Mouse (Mus musculus): Measurements from ENCODE around the gene Atxn3. TPM values are rescaled to one million over a fixed set of nuclear protein-coding genes. Genes with fewer than 3 reads are reported as not detected.

The Atxn3 gene
- polyA plus RNA-seq, 1 experiment from 2014 or later: 14.0 TPM

DNA sequence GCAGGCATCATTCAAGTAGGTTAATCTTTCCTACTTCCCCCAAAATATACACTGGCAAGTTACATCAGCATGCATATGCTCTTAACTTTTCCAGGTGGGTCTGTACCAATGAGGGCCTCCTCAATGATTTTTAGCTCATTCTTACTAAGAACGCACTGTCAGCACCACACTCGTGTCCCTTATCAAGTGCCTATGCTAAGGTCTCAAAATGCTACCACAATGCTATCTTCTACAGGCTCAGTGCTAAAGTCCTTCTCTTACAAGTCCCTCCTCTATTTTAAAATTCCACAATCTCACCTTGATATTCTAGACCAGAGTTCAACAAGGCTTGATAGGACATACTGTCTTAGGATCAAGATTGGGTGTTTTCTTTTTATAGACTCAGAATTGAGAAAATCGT, 53.9 kb downstream of the Atxn3 start:
- Histone ChIP-seq H3K27me3 (ENCODE audit: poor library complexity, severe bottlenecking) (no peaks in the 10 kb centered on the region), H3K27ac (no peak overlapping the region), H3K4me3 (no peak overlapping the region), H3K9me3 (no peaks in the 10 kb centered on the region), H3K4me1 (no peaks in the 10 kb centered on the region), H3K36me3 (replicated peaks) (peaks cover 60% of the 10 kb centered on the region)
- WGBS: 93% methylated on average over 3 of the region's 3 CpGs
- no peak for DNase-seq (ENCODE audit: extremely low spot score, low spot score)

DNA sequence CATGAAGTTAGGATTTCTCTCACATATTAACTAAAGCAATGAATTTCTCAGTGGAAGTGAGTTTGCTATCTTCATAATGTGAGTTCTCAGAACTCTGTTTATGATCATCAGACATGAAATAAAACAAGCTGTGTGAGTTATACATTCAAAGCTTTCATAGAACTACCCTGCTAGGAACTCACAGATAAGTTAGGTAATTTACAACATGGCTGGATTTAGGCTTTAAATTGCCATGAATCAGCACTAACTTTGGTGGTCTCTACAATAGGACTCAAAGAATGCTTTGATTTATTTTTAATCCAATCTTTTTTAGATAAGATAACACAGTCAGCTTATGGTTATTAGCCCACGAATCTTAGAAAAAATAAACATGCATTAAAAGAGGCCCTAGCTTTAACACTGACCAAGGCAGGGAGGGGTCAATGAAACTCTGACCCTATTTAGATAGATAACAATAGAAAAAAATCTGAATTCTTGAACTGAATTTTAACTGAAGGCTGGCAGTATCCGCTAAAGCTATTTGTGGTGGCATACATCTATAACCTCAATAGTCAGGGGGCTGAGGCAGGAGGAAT, 58.3 kb downstream of the Atxn3 start:
- H3K9me3 ChIP-seq: no peaks in the 10 kb centered on the region
- WGBS: 91% methylated on average over 2 of the region's 2 CpGs
- H3K36me3 ChIP-seq (replicated peaks): peaks cover 40% of the 10 kb centered on the region
- H3K27me3 ChIP-seq (ENCODE audit: poor library complexity, severe bottlenecking): no peaks in the 10 kb centered on the region
- no peak overlapping the region for H3K4me3 ChIP-seq
- no peak for DNase-seq (ENCODE audit: extremely low spot score, low spot score)
- no peaks in the 10 kb centered on the region for H3K4me1 ChIP-seq
- no peak overlapping the region for H3K27ac ChIP-seq

DNA sequence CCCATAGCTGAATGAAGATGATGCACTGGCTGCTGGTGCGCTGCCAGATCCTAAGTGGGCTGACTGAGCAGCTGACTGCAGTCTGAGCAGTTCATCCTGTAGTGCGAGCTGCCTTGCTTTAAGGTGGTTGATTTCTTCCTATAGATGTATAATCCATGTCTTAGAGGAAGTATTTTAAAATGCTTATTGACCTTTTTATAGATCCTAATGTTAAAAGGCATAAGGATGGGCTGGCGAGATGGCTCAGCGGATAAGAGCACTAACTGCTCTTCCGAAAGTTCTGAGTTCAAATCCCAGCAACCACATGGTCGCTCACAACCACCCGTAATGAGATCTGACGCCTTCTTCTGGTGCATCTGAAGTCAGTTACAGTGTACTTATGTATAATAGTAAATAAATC, 59.1 kb downstream of the Atxn3 start:
- no peaks in the 10 kb centered on the region for H3K4me1 ChIP-seq
- 97% methylated on average over 8 of the region's 8 CpGs for WGBS
- H3K36me3 ChIP-seq (replicated peaks): peaks cover 44% of the 10 kb centered on the region
- no peak overlapping the region for H3K4me3 ChIP-seq
- H3K27me3 ChIP-seq (ENCODE audit: poor library complexity, severe bottlenecking): no peaks in the 10 kb centered on the region
- no peak overlapping the region for H3K27ac ChIP-seq
- no peak for DNase-seq (ENCODE audit: extremely low spot score, low spot score)
- no peaks in the 10 kb centered on the region for H3K9me3 ChIP-seq

DNA sequence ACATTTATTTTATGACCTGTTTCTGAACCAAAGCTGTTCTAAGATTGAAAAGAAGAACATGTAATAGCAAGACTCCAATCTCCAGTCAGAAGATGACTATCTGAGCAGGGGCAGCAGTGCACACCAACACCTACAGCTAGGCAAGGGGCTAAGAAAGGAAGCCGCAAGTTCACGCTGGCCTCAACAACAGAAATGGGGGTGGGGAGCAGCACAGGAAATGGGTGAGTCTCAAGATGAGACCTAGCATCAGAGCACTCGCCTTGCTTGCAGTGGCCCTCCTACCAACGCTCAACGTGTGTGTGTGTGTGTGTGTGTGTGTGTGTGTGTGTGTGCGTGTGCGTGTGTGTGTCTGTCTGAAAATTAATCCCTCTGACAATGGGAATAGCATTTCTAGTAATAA, 60.9 kb downstream of the Atxn3 start:
- no peaks in the 10 kb centered on the region for H3K9me3 ChIP-seq
- H3K4me1 ChIP-seq: no peaks in the 10 kb centered on the region
- 91% methylated on average over 7 of the region's 7 CpGs for WGBS
- no peak overlapping the region for H3K27ac ChIP-seq
- no peak overlapping the region for H3K4me3 ChIP-seq
- H3K27me3 ChIP-seq (ENCODE audit: poor library complexity, severe bottlenecking): no peaks in the 10 kb centered on the region
- no peak for DNase-seq (ENCODE audit: extremely low spot score, low spot score)
- peaks cover 54% of the 10 kb centered on the region for H3K36me3 ChIP-seq (replicated peaks)

DNA sequence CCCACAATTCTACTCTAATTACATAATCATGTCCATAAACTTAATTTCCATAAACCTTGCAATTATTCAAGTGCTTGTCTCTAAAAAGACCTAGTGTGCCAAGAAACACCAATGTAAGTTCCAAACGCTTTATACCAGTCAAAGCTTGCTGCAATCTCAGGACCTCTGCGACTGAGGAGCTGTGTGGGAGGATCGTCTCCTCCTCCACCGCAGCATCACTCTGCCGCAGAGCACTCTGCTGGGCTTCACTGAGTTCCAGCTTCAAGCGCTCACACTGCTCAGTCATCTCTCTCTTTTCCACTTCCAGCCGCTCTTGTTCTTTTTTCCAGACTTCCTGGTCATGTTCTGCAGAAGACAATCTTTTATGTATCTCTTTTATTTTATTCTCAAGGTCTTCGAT, 64.8 kb downstream of the Atxn3 start:
- WGBS: 89% methylated on average over 8 of the region's 8 CpGs
- DNase-seq (ENCODE audit: extremely low spot score, low spot score): no peak
- H3K4me1 ChIP-seq: no peaks in the 10 kb centered on the region
- no peaks in the 10 kb centered on the region for H3K27me3 ChIP-seq (ENCODE audit: poor library complexity, severe bottlenecking)
- no peak overlapping the region for H3K4me3 ChIP-seq
- no peaks in the 10 kb centered on the region for H3K9me3 ChIP-seq
- H3K36me3 ChIP-seq (replicated peaks): peaks cover 67% of the 10 kb centered on the region
- H3K27ac ChIP-seq: no peak overlapping the region

DNA sequence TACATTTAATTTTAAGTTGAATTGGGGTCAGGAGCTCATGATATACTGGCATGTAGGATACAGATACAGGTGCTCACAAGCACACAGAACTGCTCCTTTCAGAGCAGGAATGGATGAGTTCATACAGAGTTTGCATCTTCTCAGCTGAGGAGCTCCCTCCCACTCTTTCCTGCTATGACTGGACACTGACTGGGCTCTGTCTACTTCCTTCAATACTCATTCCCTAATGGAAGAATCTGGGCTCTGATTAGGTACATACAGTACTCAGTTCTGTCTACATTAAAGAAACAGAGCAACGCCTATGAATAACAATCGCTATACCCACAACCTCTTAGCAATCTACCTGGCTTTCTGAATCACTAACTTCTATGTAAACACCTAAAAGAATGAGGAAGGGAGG, 65.2 kb downstream of the Atxn3 start:
- no peak overlapping the region for H3K27ac ChIP-seq
- H3K36me3 ChIP-seq (replicated peaks): peaks cover 67% of the 10 kb centered on the region
- H3K4me3 ChIP-seq: no peak overlapping the region
- 97% methylated on average over 2 of the region's 2 CpGs for WGBS
- no peaks in the 10 kb centered on the region for H3K9me3 ChIP-seq
- no peaks in the 10 kb centered on the region for H3K27me3 ChIP-seq (ENCODE audit: poor library complexity, severe bottlenecking)
- no peaks in the 10 kb centered on the region for H3K4me1 ChIP-seq
- no peak for DNase-seq (ENCODE audit: extremely low spot score, low spot score)

DNA sequence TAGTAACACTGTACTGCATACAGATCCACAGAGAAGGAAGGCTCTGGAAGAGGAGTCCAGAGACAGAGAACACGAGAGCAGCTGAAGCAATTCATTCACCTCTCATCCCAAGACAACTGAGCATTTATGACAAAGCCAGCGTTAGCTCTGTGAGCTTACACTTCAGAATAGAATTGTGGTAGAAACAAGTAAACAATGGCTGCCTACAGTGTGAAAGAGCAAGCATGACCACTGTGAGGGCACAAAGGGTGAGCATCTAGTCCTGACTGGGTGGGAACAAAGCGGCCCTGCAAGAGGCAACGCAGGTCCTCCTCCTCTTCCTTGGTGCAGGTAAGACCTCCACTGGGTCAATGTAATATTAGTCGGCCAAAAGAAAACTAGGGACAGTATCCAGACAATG, 67.0 kb downstream of the Atxn3 start:
- WGBS: 88% methylated on average over 5 of the region's 5 CpGs
- Histone ChIP-seq H3K27me3 (ENCODE audit: poor library complexity, severe bottlenecking) (no peaks in the 10 kb centered on the region), H3K36me3 (replicated peaks) (peaks cover 69% of the 10 kb centered on the region), H3K9me3 (no peaks in the 10 kb centered on the region), H3K4me3 (no peak overlapping the region), H3K27ac (no peak overlapping the region), H3K4me1 (no peaks in the 10 kb centered on the region)
- DNase-seq (ENCODE audit: extremely low spot score, low spot score): no peak

DNA sequence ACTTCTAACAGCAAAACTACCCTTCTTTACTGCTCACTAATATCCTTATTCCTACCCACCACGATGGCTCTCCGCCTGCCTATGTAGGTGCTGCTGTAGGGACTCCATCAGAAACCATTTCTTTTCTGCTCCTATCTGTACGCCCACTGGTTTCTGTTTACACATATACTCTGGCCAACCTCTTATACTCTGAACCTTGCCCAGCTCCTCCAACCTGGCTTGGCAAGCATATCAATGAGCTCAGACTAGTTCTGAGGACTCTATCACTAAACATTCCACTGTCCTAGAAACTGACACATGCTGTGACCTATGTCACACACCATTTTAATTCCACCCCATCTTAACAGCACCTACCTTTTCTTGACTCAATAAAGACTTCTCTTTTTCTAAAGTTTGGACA, 68.7 kb downstream of the Atxn3 start:
- no peak overlapping the region for H3K4me3 ChIP-seq
- no peaks in the 10 kb centered on the region for H3K27me3 ChIP-seq (ENCODE audit: poor library complexity, severe bottlenecking)
- peaks cover 80% of the 10 kb centered on the region for H3K36me3 ChIP-seq (replicated peaks)
- H3K9me3 ChIP-seq: no peaks in the 10 kb centered on the region
- no peaks in the 10 kb centered on the region for H3K4me1 ChIP-seq
- H3K27ac ChIP-seq: no peak overlapping the region
- 96% methylated on average over 3 of the region's 3 CpGs for WGBS
- DNase-seq (ENCODE audit: extremely low spot score, low spot score): no peak

DNA sequence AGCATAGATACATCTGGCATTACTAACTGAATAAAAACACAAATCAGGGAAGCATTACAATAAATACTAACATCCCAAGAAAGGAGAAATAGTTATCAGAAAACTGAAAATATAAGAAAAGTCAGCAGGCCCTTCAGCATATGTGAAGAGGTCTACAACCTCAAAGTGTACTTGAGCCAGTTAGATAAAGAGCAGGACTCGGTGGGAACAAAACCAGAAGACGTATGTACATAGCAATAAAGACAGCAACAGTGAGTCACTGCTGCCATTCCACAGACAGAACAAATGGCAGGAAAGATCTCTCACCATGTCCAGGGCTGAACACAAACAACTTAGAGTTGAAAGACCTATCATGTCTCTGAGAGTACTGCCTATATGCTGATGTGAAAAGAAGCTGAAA, 69.7 kb downstream of the Atxn3 start:
- WGBS: 96% methylated on average over 2 of the region's 2 CpGs
- H3K9me3 ChIP-seq: no peaks in the 10 kb centered on the region
- no peaks in the 10 kb centered on the region for H3K27me3 ChIP-seq (ENCODE audit: poor library complexity, severe bottlenecking)
- peaks cover 81% of the 10 kb centered on the region for H3K36me3 ChIP-seq (replicated peaks)
- H3K27ac ChIP-seq: no peak overlapping the region
- H3K4me1 ChIP-seq: no peaks in the 10 kb centered on the region
- H3K4me3 ChIP-seq: no peak overlapping the region
- no peak for DNase-seq (ENCODE audit: extremely low spot score, low spot score)

DNA sequence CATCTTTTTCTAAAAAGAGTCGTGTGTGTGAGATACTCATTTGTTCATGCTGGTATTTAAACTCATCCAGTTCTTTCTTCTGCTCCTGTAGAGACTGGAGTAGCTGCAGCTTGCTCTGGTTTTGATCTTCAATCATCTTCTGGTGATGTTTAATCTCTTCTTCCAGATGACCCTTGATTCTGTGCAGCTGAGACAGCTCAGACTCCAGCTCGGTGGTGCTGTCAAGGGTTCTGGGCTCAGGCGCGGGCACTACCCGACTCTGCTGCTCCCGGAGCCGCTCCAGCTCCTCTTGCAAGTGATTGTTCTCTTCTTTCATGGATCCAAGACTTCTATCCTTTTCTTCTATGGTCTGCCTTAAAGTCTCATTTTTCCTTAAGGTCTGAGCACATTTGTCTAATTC, 73.1 kb downstream of the Atxn3 start:
- WGBS: 97% methylated on average over 7 of the region's 7 CpGs
- Histone ChIP-seq H3K4me1 (no peaks in the 10 kb centered on the region), H3K27ac (no peak overlapping the region), H3K27me3 (ENCODE audit: poor library complexity, severe bottlenecking) (no peaks in the 10 kb centered on the region), H3K9me3 (no peaks in the 10 kb centered on the region), H3K4me3 (no peak overlapping the region), H3K36me3 (replicated peaks) (peaks cover 68% of the 10 kb centered on the region)
- no peak for DNase-seq (ENCODE audit: extremely low spot score, low spot score)

DNA sequence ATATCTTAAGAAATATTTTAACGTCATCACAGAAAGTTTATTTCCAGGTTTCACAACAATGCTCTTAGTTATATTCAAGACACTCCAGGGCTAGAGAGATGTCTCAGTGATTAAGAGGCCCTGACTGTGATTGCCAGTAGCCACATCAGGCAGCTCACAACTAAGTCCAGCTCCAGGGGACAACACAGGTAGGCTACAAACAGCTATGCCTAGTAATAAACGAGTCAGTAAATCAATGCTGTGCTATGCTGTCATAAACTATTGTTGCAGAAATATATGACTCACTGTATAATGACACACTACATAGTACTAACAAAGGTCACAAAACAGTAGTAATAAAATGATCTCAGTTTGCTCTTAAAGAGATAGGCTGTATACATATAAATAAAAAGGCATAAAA, 81.7 kb downstream of the Atxn3 start:
- H3K27ac ChIP-seq: no peak overlapping the region
- no peaks in the 10 kb centered on the region for H3K27me3 ChIP-seq (ENCODE audit: poor library complexity, severe bottlenecking)
- H3K4me1 ChIP-seq: no peaks in the 10 kb centered on the region
- H3K36me3 ChIP-seq (replicated peaks): peaks cover 70% of the 10 kb centered on the region
- WGBS: 91% methylated on average over 2 of the region's 2 CpGs
- no peak overlapping the region for H3K4me3 ChIP-seq
- no peaks in the 10 kb centered on the region for H3K9me3 ChIP-seq
- no peak for DNase-seq (ENCODE audit: extremely low spot score, low spot score)

DNA sequence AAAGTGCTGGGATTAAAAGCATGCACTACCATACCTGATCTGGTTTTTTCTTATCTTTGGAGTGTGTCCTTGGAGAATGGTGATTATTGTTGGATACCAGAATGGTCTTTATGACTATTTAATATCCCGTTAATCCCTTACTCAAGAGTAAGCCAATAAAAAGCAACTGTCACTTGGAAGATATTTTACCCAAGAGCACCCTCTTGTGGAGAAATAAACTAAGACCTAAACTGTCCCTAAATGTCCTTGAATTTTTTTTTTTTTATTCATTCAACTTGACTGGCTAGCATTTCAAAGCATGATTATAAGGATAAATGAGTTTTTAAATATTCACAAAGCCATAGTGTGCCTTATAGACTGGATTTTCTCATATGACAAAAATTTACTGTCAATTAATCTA, 82.9 kb downstream of the Atxn3 start:
- WGBS: 83% methylated on average over 1 of the region's 1 CpGs
- H3K4me3 ChIP-seq: no peak overlapping the region
- no peaks in the 10 kb centered on the region for H3K27me3 ChIP-seq (ENCODE audit: poor library complexity, severe bottlenecking)
- no peak for DNase-seq (ENCODE audit: extremely low spot score, low spot score)
- no peak overlapping the region for H3K27ac ChIP-seq
- H3K9me3 ChIP-seq: no peaks in the 10 kb centered on the region
- H3K36me3 ChIP-seq (replicated peaks): peaks cover 77% of the 10 kb centered on the region
- no peaks in the 10 kb centered on the region for H3K4me1 ChIP-seq
